Mouse (Mus musculus): ENCODE data around the gene Stxbp3.

- TF ChIP-seq CTCF (IDR thresholded peaks at IDR 0.05; ENCODE audit: control insufficient read depth, insufficient read depth, insufficient replicate concordance, low read depth, low read length) = no peak
- no peak for TF ChIP-seq POLR2A (IDR thresholded peaks at IDR 0.05; ENCODE audit: control insufficient read depth, low read depth, low read length)
Measured at GRCm38 (mm10) chr3:108831750-108832149, 8.6 kb downstream of the Stxbp3 start.

Data from testis, adult 2 months (tissue).